In genomic region chr13:35241443-35241842, GRCm38 (mm10) we compare ENCODE assay signal across 18 mouse cellular contexts.
DNase-seq lines count a peak whose midpoint lies in the region; ATAC-seq and TF ChIP-seq lines count a peak whose summit lies in the region.
"Had no signal": no experiment of that assay in that cellular context is flagged by ENCODE, and none has a peak within 500 bp of the region (broad histone marks: within the 10 kb centered on the region; RNA-seq: fewer than 3 reads in every experiment).

No protein-coding gene starts in this region.

- H3K27me3 ChIP-seq in midbrain, postnatal 0 days (ENCODE audit: insufficient read depth, low read length) = no peaks in the 10 kb centered on the region
- no peaks in the 10 kb centered on the region for H3K27me3 ChIP-seq in midbrain, embryonic 16.5 days (ENCODE audit: control insufficient read depth, insufficient read depth, low read depth, low read length)
- no peaks in the 10 kb centered on the region for H3K27me3 ChIP-seq in heart, adult 2 months (ENCODE audit: control insufficient read depth, insufficient read depth, low read length)
- H3K27me3 ChIP-seq: limb, embryonic 12.5 days; megakaryocyte, embryonic 14.5 days had no signal

- H3K4me2 ChIP-seq in midbrain, postnatal 0 days (ENCODE audit: low read depth, low read length, poor library complexity, severe bottlenecking) = no peak overlapping the region
- no peak overlapping the region for H3K4me2 ChIP-seq in midbrain, embryonic 16.5 days (ENCODE audit: low read length)
- H3K4me2 ChIP-seq: limb, embryonic 12.5 days had no signal

- intact Hi-C loops in heart, adult 2 months (cut with DNase I) = no loop called here

- no peak for TF ChIP-seq POLR2A in heart, adult 2 months (IDR thresholded peaks at IDR 0.05; ENCODE audit: insufficient read depth, low read depth, low read length)

- 74% methylated on average over 2 of the region's 2 CpGs for WGBS in midbrain, postnatal 0 days
- WGBS in midbrain, embryonic 16.5 days = 54% methylated on average over 2 of the region's 2 CpGs
- 57% methylated on average over 2 of the region's 2 CpGs for WGBS in heart, adult 2 months

- H3K9me3 ChIP-seq in midbrain, postnatal 0 days (ENCODE audit: low read length) = 0 out of 2 replicates have a peak, but pooled peaks cover 3% of the 10 kb centered on the region
- no peaks in the 10 kb centered on the region; the same call in 1 of the 2 replicates for H3K9me3 ChIP-seq in midbrain, embryonic 16.5 days (replicated peaks; ENCODE audit: control insufficient read depth, low read length, poor library complexity, severe bottlenecking)
- H3K9me3 ChIP-seq: embryonic facial prominence, embryonic 10.5 days; G1E had no signal

- no peaks in the 10 kb centered on the region for H3K36me3 ChIP-seq in midbrain, postnatal 0 days (ENCODE audit: insufficient read depth, low read length)
- H3K36me3 ChIP-seq in midbrain, embryonic 16.5 days (ENCODE audit: control insufficient read depth, insufficient read depth, low read length) = no peaks in the 10 kb centered on the region
- H3K36me3 ChIP-seq in heart, adult 2 months (ENCODE audit: control insufficient read depth, insufficient read depth, low read length) = no peaks in the 10 kb centered on the region
- H3K36me3 ChIP-seq: embryonic facial prominence, embryonic 10.5 days; G1E; limb, embryonic 12.5 days had no signal

- no peak overlapping the region for H3K9ac ChIP-seq in midbrain, postnatal 0 days (replicated peaks; ENCODE audit: low read length, poor library complexity, severe bottlenecking)
- no peak overlapping the region for H3K9ac ChIP-seq in midbrain, embryonic 16.5 days (ENCODE audit: low read depth, low read length)
- no peak overlapping the region for H3K9ac ChIP-seq in heart, adult 2 months (ENCODE audit: low read depth, low read length)
- H3K9ac ChIP-seq: limb, embryonic 12.5 days had no signal

- peak; percentile 17 for DNase-seq in midbrain, postnatal 0 days (ENCODE audit: low spot score)
- peak; percentile 23 to 32 for DNase-seq in frontal cortex, postnatal 14 days (ENCODE audit: low spot score in 2 of 2)
- DNase-seq in left cerebral cortex, adult 8-10 months (ENCODE audit: low spot score in 2 of 2) = peak; percentile 14 to 81
- peak; percentile 84 for DNase-seq in telencephalon, adult 2 months (ENCODE audit: low read depth, low spot score)
- DNase-seq in heart, adult 11 months = no peak
- DNase-seq in adrenal gland, postnatal 14 days = no peak
- no peak for DNase-seq in heart, adult 2 months
- DNase-seq: B cell, adult 2 months; gastrocnemius, postnatal 14 days; kidney, adult 2 months; lung, adult 18-20 months; thymus, postnatal 14 days had no signal

- no peaks in the 10 kb centered on the region for H3K79me2 ChIP-seq in heart, adult 2 months (replicated peaks; ENCODE audit: control insufficient read depth, insufficient read depth, low read length)

- ATAC-seq in midbrain, postnatal 0 days (ENCODE audit: low FRiP score) = no peak
- no peak for ATAC-seq in midbrain, embryonic 16.5 days

- H3K27ac ChIP-seq in midbrain, postnatal 0 days (ENCODE audit: low read depth, low read length) = no peak overlapping the region
- no peak overlapping the region for H3K27ac ChIP-seq in midbrain, embryonic 16.5 days (ENCODE audit: low read length)
- no peak overlapping the region for H3K27ac ChIP-seq in heart, adult 2 months
- H3K27ac ChIP-seq: embryonic facial prominence, embryonic 10.5 days; limb, embryonic 12.5 days had no signal

- no peak overlapping the region for H3K4me3 ChIP-seq in midbrain, postnatal 0 days (ENCODE audit: low read depth, low read length)
- no peak overlapping the region for H3K4me3 ChIP-seq in midbrain, embryonic 16.5 days (ENCODE audit: low read depth, low read length)
- no peak overlapping the region for H3K4me3 ChIP-seq in heart, adult 2 months
- H3K4me3 ChIP-seq: embryonic facial prominence, embryonic 10.5 days; limb, embryonic 12.5 days; megakaryocyte, embryonic 14.5 days; myocyte had no signal

- no peaks in the 10 kb centered on the region for H3K4me1 ChIP-seq in midbrain, postnatal 0 days (ENCODE audit: insufficient read depth, low read length)
- H3K4me1 ChIP-seq in midbrain, embryonic 16.5 days (ENCODE audit: control insufficient read depth, insufficient read depth, low read length) = no peaks in the 10 kb centered on the region
- H3K4me1 ChIP-seq in heart, adult 2 months (ENCODE audit: control insufficient read depth, insufficient read depth, low read length) = no peaks in the 10 kb centered on the region
- H3K4me1 ChIP-seq: embryonic facial prominence, embryonic 10.5 days; limb, embryonic 12.5 days; megakaryocyte, embryonic 14.5 days had no signal

- no peak for TF ChIP-seq CTCF in midbrain, postnatal 0 days (IDR thresholded peaks at IDR 0.05)
- no peak for TF ChIP-seq CTCF in heart, adult 2 months (IDR thresholded peaks at IDR 0.05)

- no peak for TF ChIP-seq EP300 in heart, adult 2 months (IDR thresholded peaks at IDR 0.05; ENCODE audit: insufficient read depth, low read depth, low read length)

Comparison
In these comparisons a context has a peak if more than half of its experiments do, and no peak if none do; other contexts are left out.
1. DNase-seq: peak in midbrain, postnatal 0 days (single experiment), frontal cortex, postnatal 14 days (2 of 2), left cerebral cortex, adult 8-10 months (2 of 2) and telencephalon, adult 2 months (single experiment); none in heart, adult 11 months (single experiment), adrenal gland, postnatal 14 days (single experiment) and heart, adult 2 months (0 of 2).